Mouse (Mus musculus): ENCODE measurements at regions not wholly inside any gene's neighbourhood (a gene's known extent, or its start where the extent isn't known, plus 50 kb on each side); places are given as distances from the start of the nearest gene placed in this dataset.

DNA sequence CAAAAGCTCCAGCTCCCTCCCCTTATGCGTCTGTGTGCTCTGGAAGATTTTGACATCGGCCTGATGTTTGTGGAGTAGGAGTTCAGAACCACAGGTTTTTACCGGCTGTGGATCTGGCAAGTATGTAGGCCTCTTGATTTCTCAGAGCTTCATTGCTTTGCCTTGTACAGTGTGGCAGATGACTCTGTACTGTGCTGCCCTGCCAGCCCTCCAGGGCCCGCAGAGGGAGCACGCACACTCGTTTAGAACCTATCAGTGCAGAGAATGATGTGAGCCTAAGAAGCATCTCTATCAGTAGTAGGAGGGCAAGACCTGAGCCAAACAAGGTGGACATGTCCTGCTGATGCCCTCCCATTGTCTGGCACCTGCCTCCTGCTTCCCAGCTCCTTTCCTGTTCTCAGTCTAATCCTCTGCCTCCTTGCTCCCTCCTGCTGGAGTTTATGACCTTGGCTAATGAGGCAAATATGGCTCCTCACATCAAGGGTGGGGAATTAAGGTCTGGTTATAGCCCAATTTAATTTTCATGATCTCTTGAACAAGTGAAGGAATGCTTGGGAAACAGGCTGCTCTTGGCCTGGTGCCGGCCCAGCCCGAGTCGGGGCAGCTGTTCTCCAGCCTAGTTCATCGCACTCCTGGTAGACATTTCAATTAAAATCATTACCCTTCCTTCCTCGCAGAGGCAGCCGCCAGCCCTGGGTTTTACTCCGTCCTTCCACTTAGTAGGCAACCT lies 344.5 kb downstream of the Tmem38b start:
- DNase-seq (ENCODE audit: low spot score) = no peak

GRCm38 (mm10) chr4:54184213-54184612 lies 358.4 kb downstream of the Tmem38b start:
- DNase-seq (ENCODE audit: low spot score) = no peak

DNA sequence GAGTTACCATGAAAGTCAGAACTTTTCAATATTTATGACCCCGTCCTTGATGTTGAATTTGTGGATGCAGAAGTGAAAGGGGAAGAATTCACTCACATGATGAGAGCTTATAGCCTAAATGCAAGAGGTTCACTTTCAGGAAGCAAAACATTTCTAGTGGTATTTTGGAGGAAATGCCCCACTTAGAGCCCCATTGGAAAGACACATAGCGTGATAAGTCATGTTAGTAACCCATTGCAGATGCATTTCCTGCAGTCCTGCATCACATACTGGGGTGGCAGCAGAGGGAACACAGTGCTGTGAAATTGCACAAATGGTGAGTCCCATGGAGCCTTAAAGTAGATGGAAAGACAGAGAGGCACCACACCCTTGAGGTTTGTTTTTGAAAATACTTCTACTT lies 369.9 kb downstream of the Tmem38b start:
- DNase-seq (ENCODE audit: low spot score) = no peak

GRCm38 (mm10) chr4:54202440-54202839 lies 376.6 kb downstream of the Tmem38b start:
- no peak for DNase-seq (ENCODE audit: low spot score)

DNA sequence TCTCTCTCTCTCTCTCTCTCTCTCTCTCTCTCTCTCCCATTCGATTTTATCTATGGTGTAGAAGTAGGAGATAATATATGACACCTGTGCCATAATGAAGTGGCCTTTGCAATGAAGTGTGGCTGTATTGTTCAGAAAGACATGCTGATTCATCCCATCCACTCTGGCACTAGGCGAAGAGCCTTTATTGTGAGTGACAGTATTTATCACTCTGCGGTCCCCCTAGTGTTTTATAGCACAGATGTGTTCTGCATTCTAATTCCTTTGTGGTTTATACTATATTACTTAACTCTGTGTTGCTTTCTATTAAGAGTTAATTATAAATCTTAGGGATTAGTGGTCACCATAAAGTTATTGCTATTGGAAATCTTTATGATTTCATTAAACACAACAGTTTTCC lies 398.7 kb downstream of the Tmem38b start:
- DNase-seq (ENCODE audit: low spot score) = no peak
